Mouse (Mus musculus) cerebellum, adult 2 months (tissue): ENCODE results near the gene Tespa1.

Source experiments
- CTCF ChIP-seq: fragments of 200-500 bp; IDR thresholded peaks from 2 replicates; pipeline ENCODE4 v1.5.1; 2011; ENCODE audit warnings: low read depth, mild to moderate bottlenecking, control low read depth, low read length, moderate library complexity, borderline replicate concordance; ENCODE audit not compliant: insufficient read depth
- POLR2A ChIP-seq: fragments of 200-500 bp; IDR thresholded peaks from 2 replicates; pipeline ENCODE4 v1.6.1; 2011; ENCODE audit warnings: low read length, control low read depth, borderline replicate concordance; ENCODE audit not compliant: insufficient read depth

DNA sequence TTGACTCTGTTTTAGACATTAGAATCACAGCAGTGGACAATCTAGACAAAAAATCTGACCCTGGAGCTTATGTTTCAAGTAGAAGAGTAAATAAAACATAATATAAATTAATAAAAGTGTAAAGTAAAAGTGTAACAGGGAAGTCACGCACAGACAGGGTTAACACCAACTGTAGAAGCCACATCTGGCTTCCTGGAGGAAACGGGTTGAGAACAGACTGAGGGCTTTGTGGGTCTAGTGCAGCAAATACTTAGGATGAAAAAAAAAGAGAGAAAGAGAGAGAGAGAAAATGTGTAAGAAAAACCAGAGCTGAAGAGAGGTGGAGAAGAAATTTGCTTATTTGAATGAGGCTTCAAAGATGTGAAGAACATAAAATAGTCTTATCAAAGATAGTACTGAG, 14.9 kb downstream of the Tespa1 start:
- no peak for TF ChIP-seq CTCF
- no peak for TF ChIP-seq POLR2A
